Mouse (Mus musculus): ENCODE results near the gene Gm9112.
"Not testable (repeated sequence)": the region's sequence is repeated elsewhere in the genome, so short reads cannot be mapped to it uniquely, and the experiment has no call there.

Gene Gm9112

DNA sequence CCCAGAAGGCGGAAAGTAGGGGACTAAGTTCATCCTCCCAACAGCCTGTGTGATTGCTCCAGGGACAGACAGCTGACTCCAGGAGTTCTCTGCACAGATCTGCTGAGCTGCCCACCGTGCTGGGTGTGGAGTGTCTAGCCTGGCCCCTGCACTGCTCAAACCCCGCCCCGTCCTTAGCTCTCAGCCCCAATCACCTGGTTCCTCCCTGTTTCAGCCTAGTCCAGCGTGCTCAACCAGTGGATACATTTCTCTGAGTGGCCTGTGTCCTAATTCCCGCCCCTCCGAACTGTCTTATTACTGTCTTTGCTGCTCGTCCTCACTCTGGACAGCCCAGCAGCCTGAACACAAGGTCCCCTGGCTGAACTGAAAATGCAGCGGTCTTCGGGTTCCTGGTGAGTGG is at the start of gene Gm9112, which contains the start of gene Dmrtc1b:
Gene Gm9112 (minus strand): TSS at position 101 of the 400 bp plus-strand sequence.
Gene Dmrtc1b (plus strand): TSS at position 331 of the 400 bp plus-strand sequence.
- not testable (repeated sequence) for DNase-seq (ENCODE audit: extremely low read depth, low read depth, low spot score)

DNA sequence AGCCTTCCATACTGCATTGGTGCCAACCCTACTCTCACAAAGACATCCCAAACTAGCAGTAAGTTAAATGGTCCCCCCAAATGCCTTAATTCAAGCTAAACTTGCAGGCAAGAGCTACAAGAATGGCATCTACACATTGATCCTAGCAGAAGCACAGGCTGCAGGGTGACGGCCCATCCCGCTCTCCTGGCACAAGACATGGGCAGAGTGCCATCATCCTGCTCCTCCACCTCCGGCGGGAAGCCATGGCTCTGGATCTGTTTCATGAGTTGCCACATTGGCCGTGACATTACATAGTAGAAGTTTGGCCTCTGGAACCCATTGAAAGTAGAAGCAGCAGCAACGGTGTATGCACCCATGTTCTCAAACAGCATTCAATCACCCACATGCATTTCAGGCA is 16.8 kb upstream of the Gm9112 start:
- not testable (repeated sequence) for DNase-seq (ENCODE audit: extremely low read depth, low read depth, low spot score)

GRCm38 (mm10) chrX:102700636-102701035 is 6.8 kb downstream of the Gm9112 start:
- DNase-seq (ENCODE audit: extremely low read depth, low read depth, low spot score), result not testable (repeated sequence)

- DNase-seq (ENCODE audit: extremely low read depth, low read depth, low spot score), result not testable (repeated sequence)
Observed at GRCm38 (mm10) chrX:102689252-102689651, 18.2 kb downstream of the Gm9112 start.

- DNase-seq (ENCODE audit: extremely low read depth, low read depth, low spot score), result not testable (repeated sequence)
Observed at GRCm38 (mm10) chrX:102686872-102687271, 20.6 kb downstream of the Gm9112 start, which contains the start of gene Gm3880. Gm3880 (minus strand) TSS chrX:102686972.

GRCm38 (mm10) chrX:102684706-102685105 is 22.7 kb downstream of the Gm9112 start:
- not testable (repeated sequence) for DNase-seq (ENCODE audit: extremely low read depth, low read depth, low spot score)

GRCm38 (mm10) chrX:102666641-102667040 is 40.8 kb downstream of the Gm9112 start:
- DNase-seq (ENCODE audit: extremely low read depth, low read depth, low spot score), result no peak

DNA sequence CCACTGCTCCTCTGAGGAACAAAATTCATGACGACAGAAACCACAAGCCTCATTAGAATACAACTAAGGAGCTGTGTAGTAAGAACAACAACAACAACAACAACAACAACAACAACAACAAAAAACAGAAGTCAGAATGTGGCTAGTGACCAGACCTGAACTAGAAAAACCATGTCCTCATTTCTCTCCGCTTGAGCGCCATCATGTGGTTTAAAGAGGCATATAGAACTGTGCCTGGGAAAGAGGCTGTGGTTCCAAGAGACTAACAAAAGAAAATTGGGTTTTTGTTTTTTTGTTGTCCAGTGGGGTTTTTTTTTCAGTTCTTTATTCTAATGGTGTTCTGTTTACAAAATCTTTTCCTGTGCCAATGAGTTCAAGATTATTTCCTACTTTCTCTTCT is 46.7 kb downstream of the Gm9112 start:
- no peak for DNase-seq (ENCODE audit: extremely low read depth, low read depth, low spot score)

Data from fat pad, adult 2 months (tissue).